Mouse (Mus musculus) neural tube, embryonic 14.5 days (tissue): ENCODE measurements around the gene Gpr65. TPM values are rescaled to one million over a fixed set of nuclear protein-coding genes. Genes with fewer than 3 reads are reported as not detected.

Source experiments
- polyA plus RNA-seq: library from polyadenylated mRNA; unstranded; fragments of >200 nt; fragmentation: Nextera tagmentation; extraction: Ambion mirVana; gene quantifications from 2 replicates; pipeline ENCODE4 v1.2.1, GENCODE M21; 2014

Gpr65 gene
- polyA plus RNA-seq, 1 experiment from 2014 or later = not detected

Other genes with a start within 250 kb of the Gpr65 start
- 14.3 and 15.6 TPM in 2 replicates for gene Galc, start 9.2 kb upstream of the Gpr65 start, polyA plus RNA-seq